Mouse (Mus musculus) ES-Bruce4 (cell line): ENCODE results near the gene Pou2f3. TPM values are rescaled to one million over a fixed set of nuclear protein-coding genes. Genes with fewer than 3 reads are reported as not detected.

ENCODE experiments used
- H3K27ac ChIP-seq: 2 replicates; pipeline ENCODE4 v1.5.1; 2012; ENCODE audit warnings: low read length, inconsistent platforms; ENCODE audit not compliant: insufficient read depth
- H3K27me3 ChIP-seq: 2 replicates; pipeline ENCODE4 v1.6.1; 2012; ENCODE audit warnings: mild to moderate bottlenecking, low read length, inconsistent platforms; ENCODE audit not compliant: control insufficient read depth, poor library complexity, insufficient read depth, severe bottlenecking
- H3K36me3 ChIP-seq: 2 replicates; pipeline ENCODE4 v1.6.1; 2012; ENCODE audit warnings: inconsistent platforms, mild to moderate bottlenecking, low read length, moderate library complexity; ENCODE audit not compliant: control insufficient read depth, poor library complexity, insufficient read depth, severe bottlenecking
- H3K4me1 ChIP-seq: one replicate; pipeline ENCODE4 v1.8.1; 2011; ENCODE audit warnings: low read length; ENCODE audit not compliant: control insufficient read depth, insufficient read depth
- H3K4me3 ChIP-seq: 2 replicates; pipeline ENCODE4 v1.5.1; 2011; ENCODE audit warnings: low read depth, mild to moderate bottlenecking, low read length
- H3K9ac ChIP-seq: 2 replicates; pipeline ENCODE4 v1.6.1; 2012; ENCODE audit warnings: low read depth, mild to moderate bottlenecking, inconsistent platforms; ENCODE audit not compliant: poor library complexity, severe bottlenecking
- H3K9me3 ChIP-seq: replicated peaks from 2 replicates; pipeline ENCODE4 v1.6.1; 2012; ENCODE audit warnings: mild to moderate bottlenecking, low read length, inconsistent platforms; ENCODE audit not compliant: control insufficient read depth, poor library complexity, insufficient read depth, severe bottlenecking
- CTCF ChIP-seq: IDR thresholded peaks from one replicate; pipeline ENCODE4 v1.8.1; 2011; ENCODE audit warnings: low read depth, low read length
- EP300 ChIP-seq: IDR thresholded peaks from 2 replicates; pipeline ENCODE4 v1.6.1; 2011; ENCODE audit warnings: low read depth, low read length; ENCODE audit not compliant: insufficient read depth
- POLR2A ChIP-seq: IDR thresholded peaks from one replicate; pipeline ENCODE4 v1.8.1; 2011; ENCODE audit warnings: low read length; ENCODE audit not compliant: insufficient read depth
- polyA plus RNA-seq: library from polyadenylated mRNA; stranded (reverse); fragments of >200 nt; gene quantifications from 2 replicates; pipeline ENCODE4 v1.2.4, GENCODE M21; 2011; ENCODE audit warnings: low read depth; ENCODE audit not compliant: missing spikeins, insufficient read depth, insufficient read length

Pou2f3 gene
- polyA plus RNA-seq, 1 experiment: 2.4 TPM

- TF ChIP-seq CTCF: no peak
- no peak for TF ChIP-seq POLR2A
- TF ChIP-seq EP300: no peak
- no peaks in the 10 kb centered on the region for H3K9me3 ChIP-seq
- H3K4me1 ChIP-seq: no peaks in the 10 kb centered on the region
- H3K27me3 ChIP-seq: no peaks in the 10 kb centered on the region
- H3K4me3 ChIP-seq: no peak overlapping the region
- no peak overlapping the region for H3K27ac ChIP-seq
- no peak overlapping the region for H3K9ac ChIP-seq
- H3K36me3 ChIP-seq: no peaks in the 10 kb centered on the region
Observed at GRCm38 (mm10) chr9:43085686-43086285, 124.4 kb downstream of the Pou2f3 start.

- H3K4me1 ChIP-seq: no peaks in the 10 kb centered on the region
- no peaks in the 10 kb centered on the region for H3K27me3 ChIP-seq
- H3K9me3 ChIP-seq: no peaks in the 10 kb centered on the region
- H3K9ac ChIP-seq: no peak overlapping the region
- TF ChIP-seq CTCF: no peak
- no peak for TF ChIP-seq POLR2A
- H3K36me3 ChIP-seq: no peaks in the 10 kb centered on the region
- H3K27ac ChIP-seq: no peak overlapping the region
- H3K4me3 ChIP-seq: no peak overlapping the region
Observed at GRCm38 (mm10) chr9:43084496-43085362, 125.4 kb downstream of the Pou2f3 start.

- H3K9ac ChIP-seq: no peak overlapping the region
- no peaks in the 10 kb centered on the region for H3K4me1 ChIP-seq
- no peaks in the 10 kb centered on the region for H3K9me3 ChIP-seq
- H3K27me3 ChIP-seq: no peaks in the 10 kb centered on the region
- H3K36me3 ChIP-seq: no peaks in the 10 kb centered on the region
- no peak overlapping the region for H3K4me3 ChIP-seq
- TF ChIP-seq POLR2A (no peak), EP300 (no peak), CTCF (no peak)
- no peak overlapping the region for H3K27ac ChIP-seq
Observed at GRCm38 (mm10) chr9:43083441-43084055, 126.6 kb downstream of the Pou2f3 start.

- Histone ChIP-seq H3K27me3 (no peaks in the 10 kb centered on the region), H3K4me1 (no peaks in the 10 kb centered on the region), H3K9me3 (no peaks in the 10 kb centered on the region), H3K4me3 (no peak overlapping the region), H3K27ac (no peak overlapping the region), H3K36me3 (no peaks in the 10 kb centered on the region), H3K9ac (no peak overlapping the region)
- TF ChIP-seq CTCF (no peak), EP300 (no peak), POLR2A (no peak)
Observed at GRCm38 (mm10) chr9:43078711-43079110, 131.5 kb downstream of the Pou2f3 start.

GRCm38 (mm10) chr9:43076163-43076562, 134.0 kb downstream of the Pou2f3 start:
- no peak overlapping the region for H3K9ac ChIP-seq
- TF ChIP-seq EP300: no peak
- no peak for TF ChIP-seq CTCF
- TF ChIP-seq POLR2A: no peak
- no peaks in the 10 kb centered on the region for H3K36me3 ChIP-seq
- no peaks in the 10 kb centered on the region for H3K4me1 ChIP-seq
- H3K9me3 ChIP-seq: no peaks in the 10 kb centered on the region
- no peak overlapping the region for H3K27ac ChIP-seq
- H3K4me3 ChIP-seq: no peak overlapping the region
- H3K27me3 ChIP-seq: no peaks in the 10 kb centered on the region

GRCm38 (mm10) chr9:43074611-43075010, 135.6 kb downstream of the Pou2f3 start:
- Histone ChIP-seq H3K4me3 (no peak overlapping the region), H3K36me3 (no peaks in the 10 kb centered on the region), H3K27me3 (no peaks in the 10 kb centered on the region), H3K9ac (no peak overlapping the region), H3K27ac (no peak overlapping the region), H3K4me1 (no peaks in the 10 kb centered on the region), H3K9me3 (no peaks in the 10 kb centered on the region)
- TF ChIP-seq POLR2A (no peak), CTCF (no peak), EP300 (no peak)

Other genes with a start within 250 kb of the Pou2f3 start
- gene Arhgef12, start 103.1 kb downstream of the Pou2f3 start, polyA plus RNA-seq: 42.6 and 45.6 TPM in 2 replicates
- 10.0 and 10.5 TPM in 2 replicates for gene Tmem136, start 93.8 kb downstream of the Pou2f3 start, polyA plus RNA-seq
- gene Oaf, start 29.5 kb upstream of the Pou2f3 start, polyA plus RNA-seq: 3.7 and 4.8 TPM in 2 replicates
- 1.3 TPM in 2 replicates for gene Trim29, start 100.5 kb upstream of the Pou2f3 start, polyA plus RNA-seq